Mouse (Mus musculus) stomach, postnatal 0 days (tissue): Measurements from ENCODE around the gene Aff4. TPM values are rescaled to one million over a fixed set of nuclear protein-coding genes. Genes with fewer than 3 reads are reported as not detected.
A peak's percentile ranks its signal among the peaks of the same experiment; 100 is the strongest.

Source experiments
- ATAC-seq: fragments of 200-750 bp; cut with Nextera tagmentation; 2 replicates; pipeline ENCODE4 v1.8.0; 2017; ENCODE audit not compliant: low FRiP score, low TSS enrichment
- DNase-seq: peaks from one replicate; pipeline ENCODE4 v3.0.0-alpha.2; 2016; ENCODE audit warnings: low spot score
- H3K27ac ChIP-seq: fragments of 300-500 bp; sonication (generic); replicated peaks from 2 replicates; pipeline ENCODE4 v1.5.1; 2014; ENCODE audit warnings: mild to moderate bottlenecking, control low read depth
- H3K27me3 ChIP-seq: fragments of 300-500 bp; sonication (generic); 2 replicates; pipeline ENCODE4 v1.6.1; 2014; ENCODE audit warnings: low read length; ENCODE audit not compliant: control insufficient read depth, insufficient read depth
- H3K36me3 ChIP-seq: fragments of 300-500 bp; sonication (generic); 2 replicates; pipeline ENCODE4 v1.6.1; 2014; ENCODE audit warnings: low read length, mixed read lengths; ENCODE audit not compliant: control insufficient read depth, insufficient read depth
- H3K4me1 ChIP-seq: fragments of 300-500 bp; sonication (generic); replicated peaks from 2 replicates; pipeline ENCODE4 v1.6.1; 2014; ENCODE audit warnings: antibody characterized with exemption; ENCODE audit not compliant: control insufficient read depth, insufficient read depth
- H3K4me2 ChIP-seq: fragments of 300-500 bp; sonication (generic); replicated peaks from 2 replicates; pipeline ENCODE4 v1.6.1; 2014; ENCODE audit warnings: low read depth, mild to moderate bottlenecking, control low read depth, moderate library complexity
- H3K4me3 ChIP-seq: fragments of 300-500 bp; sonication (generic); 2 replicates; pipeline ENCODE4 v1.5.1; 2014; ENCODE audit warnings: low read depth, low read length, control low read depth
- H3K9ac ChIP-seq: fragments of 300-500 bp; sonication (generic); 2 replicates; pipeline ENCODE4 v1.6.1; 2014; ENCODE audit warnings: mild to moderate bottlenecking, low read length, control low read depth, mixed read lengths
- H3K9me3 ChIP-seq: fragments of 300-500 bp; sonication (generic); 2 replicates; pipeline ENCODE4 v1.6.1; 2016; ENCODE audit warnings: low read length; ENCODE audit not compliant: control insufficient read depth
- CTCF ChIP-seq: IDR thresholded peaks from 2 replicates; pipeline ENCODE4 v1.5.1; 2016; ENCODE audit warnings: antibody characterized with exemption, low read depth, mild to moderate bottlenecking, moderate library complexity
- EP300 ChIP-seq: optimal IDR thresholded peaks from 2 replicates; pipeline ENCODE3; 2016; ENCODE audit warnings: antibody characterized with exemption
- WGBS: fragments of 180-500 bp; shearing (Covaris S2); extraction: QIAGEN DNeasy Blood & Tissue Kit; methylation state at CpG from one replicate; pipeline ENCODE4 v1.1.7; 2014; 5-methylcytosine and 5-hydroxymethylcytosine counted together
- polyA plus RNA-seq: library from polyadenylated mRNA; unstranded; fragments of >200 nt; fragmentation: Nextera tagmentation; extraction: Ambion mirVana; gene quantifications from 2 replicates; pipeline ENCODE4 v1.2.1, GENCODE M21; 2015

Aff4 gene
- polyA plus RNA-seq, 1 experiment from 2014 or later, result 28.5 TPM

DNA sequence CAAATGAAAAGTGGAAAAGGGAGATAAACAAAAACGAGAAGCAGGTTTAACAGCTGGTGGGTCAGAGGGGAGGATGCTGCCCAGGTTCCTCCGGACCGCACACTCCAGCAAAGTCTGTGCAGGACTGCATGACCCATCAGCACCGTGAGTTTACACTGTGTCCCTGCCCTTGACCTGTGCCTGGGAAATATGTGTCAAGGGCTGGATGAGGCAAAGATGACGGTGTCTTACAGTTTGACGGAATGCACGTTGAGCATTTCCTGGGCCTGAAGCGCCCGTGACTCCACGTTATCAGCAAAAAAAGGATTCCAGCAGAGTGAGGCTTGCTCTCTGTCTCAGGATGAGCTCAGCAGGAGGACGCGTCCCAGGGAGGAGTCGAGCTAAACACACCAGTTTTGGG, 94.9 kb downstream of the Aff4 start:
- H3K9me3 ChIP-seq, result no peaks in the 10 kb centered on the region
- no peaks in the 10 kb centered on the region for H3K27me3 ChIP-seq
- no peaks in the 10 kb centered on the region for H3K36me3 ChIP-seq
- H3K27ac ChIP-seq, result no peak overlapping the region
- DNase-seq (no peak), ATAC-seq (no peak)
- TF ChIP-seq CTCF, result no peak
- TF ChIP-seq EP300, result no peak
- H3K4me3 ChIP-seq, result no peak overlapping the region
- no peak overlapping the region for H3K9ac ChIP-seq
- no peaks in the 10 kb centered on the region for H3K4me1 ChIP-seq
- H3K4me2 ChIP-seq, result no peak overlapping the region
- 58% methylated on average over 13 of the region's 13 CpGs for WGBS

DNA sequence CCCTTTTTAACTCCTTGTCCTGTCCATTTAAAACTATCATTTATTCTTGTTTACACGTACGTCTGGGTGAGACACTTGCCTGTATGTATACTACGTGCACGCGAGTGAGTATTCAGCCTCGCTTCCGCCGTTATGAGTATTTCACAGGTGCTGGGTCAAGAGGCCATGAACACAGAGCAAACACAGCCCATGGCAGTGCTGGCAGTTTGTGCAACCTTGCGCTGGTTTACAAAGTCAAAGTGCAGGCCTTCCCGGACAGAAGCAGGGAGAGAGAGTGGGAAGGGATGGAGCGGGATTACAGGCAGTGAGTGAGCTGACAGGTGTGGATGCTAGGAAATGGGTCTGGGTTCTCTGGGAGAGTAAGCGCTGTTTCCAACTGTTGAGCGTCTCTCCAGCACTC, 95.5 kb downstream of the Aff4 start:
- Histone ChIP-seq H3K27me3 (no peaks in the 10 kb centered on the region), H3K9ac (no peak overlapping the region), H3K36me3 (no peaks in the 10 kb centered on the region), H3K4me2 (no peak overlapping the region), H3K4me3 (no peak overlapping the region), H3K9me3 (no peaks in the 10 kb centered on the region), H3K27ac (no peak overlapping the region), H3K4me1 (no peaks in the 10 kb centered on the region)
- no peak for ATAC-seq
- DNase-seq, result no peak
- 61% methylated on average over 13 of the region's 13 CpGs for WGBS
- no peak for TF ChIP-seq CTCF
- no peak for TF ChIP-seq EP300

DNA sequence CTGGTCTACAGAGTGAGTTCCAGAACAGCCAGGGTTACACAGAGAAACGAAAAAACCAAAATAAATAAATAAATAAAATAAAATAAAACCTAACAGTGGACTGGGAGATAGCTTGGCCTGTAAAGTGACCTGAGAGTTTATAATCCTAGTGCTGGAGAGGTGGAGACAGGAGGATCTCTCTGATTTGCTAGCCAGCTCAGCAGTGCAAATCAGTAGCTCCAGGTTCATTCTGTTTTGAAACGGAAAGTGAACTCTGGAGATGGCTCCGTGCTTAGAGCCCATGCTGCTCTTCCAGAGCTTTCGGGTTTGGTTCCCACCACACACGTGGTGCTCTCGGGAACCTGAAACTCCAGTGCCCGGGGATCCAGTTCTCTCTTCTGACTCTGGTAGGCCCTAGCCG, 97.4 kb downstream of the Aff4 start:
- H3K36me3 ChIP-seq, result no peaks in the 10 kb centered on the region
- H3K9me3 ChIP-seq, result no peaks in the 10 kb centered on the region
- no peaks in the 10 kb centered on the region for H3K27me3 ChIP-seq
- TF ChIP-seq EP300 (no peak), CTCF (no peak)
- no peak for DNase-seq
- no peak overlapping the region for H3K4me3 ChIP-seq
- no peak overlapping the region for H3K27ac ChIP-seq
- no peak for ATAC-seq
- no peak overlapping the region for H3K4me2 ChIP-seq
- WGBS, result 82% methylated on average over 8 of the region's 8 CpGs
- no peaks in the 10 kb centered on the region for H3K4me1 ChIP-seq
- H3K9ac ChIP-seq, result no peak overlapping the region

DNA sequence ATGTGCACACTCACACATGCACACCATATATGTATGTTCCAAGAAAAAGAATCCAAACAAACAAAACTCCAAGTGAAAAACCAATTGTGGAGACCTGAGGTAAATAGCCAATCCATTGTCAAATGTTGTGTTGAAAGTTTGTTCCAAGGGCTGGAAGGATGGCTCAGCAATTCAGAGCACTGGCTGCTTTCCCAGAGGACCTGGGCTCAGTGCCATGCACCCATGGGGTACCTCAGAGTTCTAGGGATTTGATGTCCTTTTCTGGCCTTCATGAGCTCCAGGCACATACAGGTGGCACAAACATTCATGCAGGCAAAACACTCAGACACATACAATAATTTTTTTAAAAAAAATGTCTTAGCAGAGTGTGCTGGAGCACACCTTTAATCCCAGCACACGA, 97.9 kb downstream of the Aff4 start:
- DNase-seq, result no peak
- Histone ChIP-seq H3K36me3 (no peaks in the 10 kb centered on the region), H3K27me3 (no peaks in the 10 kb centered on the region), H3K9me3 (no peaks in the 10 kb centered on the region), H3K27ac (no peak overlapping the region), H3K4me2 (no peak overlapping the region), H3K4me3 (no peak overlapping the region), H3K4me1 (no peaks in the 10 kb centered on the region), H3K9ac (no peak overlapping the region)
- ATAC-seq, result no peak
- TF ChIP-seq CTCF (no peak), EP300 (no peak)
- WGBS, result 52% methylated on average over 1 of the region's 1 CpGs

DNA sequence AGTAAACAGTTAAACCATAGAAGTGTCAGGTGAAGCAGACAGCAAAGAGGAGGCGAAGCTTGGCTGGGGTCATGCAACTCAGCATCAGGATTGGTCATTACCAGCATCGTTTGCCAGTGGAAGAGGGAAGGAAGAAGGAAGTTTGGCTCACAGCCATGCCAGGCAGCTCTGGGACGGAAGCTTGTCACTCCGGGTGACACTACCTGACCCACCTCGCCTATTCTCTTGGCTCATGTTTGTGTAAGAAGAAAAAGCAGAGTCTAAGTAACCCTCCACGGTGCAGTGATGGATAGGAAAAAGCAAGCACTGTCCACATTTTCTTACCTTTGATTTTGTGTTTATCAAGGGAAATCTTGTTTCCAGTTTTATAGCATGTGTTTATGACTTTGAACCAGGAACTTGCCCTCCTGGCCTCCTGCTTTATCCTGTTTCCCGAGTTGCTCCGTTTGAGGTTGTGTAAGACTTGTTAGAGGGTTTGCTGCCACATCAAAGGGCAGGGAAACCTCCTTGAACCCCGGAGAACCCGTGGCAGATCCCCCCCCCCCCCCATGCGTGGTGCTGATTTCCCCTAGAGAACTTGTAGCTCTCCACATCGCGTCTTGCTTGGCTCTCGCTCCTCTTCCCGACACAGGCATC, 99.6 kb downstream of the Aff4 start:
- WGBS, result 30% methylated on average over 15 of the region's 15 CpGs
- Histone ChIP-seq H3K9me3 (no peaks in the 10 kb centered on the region), H3K9ac (no peak overlapping the region), H3K36me3 (no peaks in the 10 kb centered on the region), H3K4me3 (no peak overlapping the region), H3K27me3 (no peaks in the 10 kb centered on the region), H3K27ac (no peak overlapping the region), H3K4me2 (no peak overlapping the region), H3K4me1 (no peaks in the 10 kb centered on the region)
- ATAC-seq (0 out of 2 replicates have a peak, but pooled peaks have one; percentile 16), DNase-seq (no peak)
- TF ChIP-seq CTCF (no peak), EP300 (no peak)

DNA sequence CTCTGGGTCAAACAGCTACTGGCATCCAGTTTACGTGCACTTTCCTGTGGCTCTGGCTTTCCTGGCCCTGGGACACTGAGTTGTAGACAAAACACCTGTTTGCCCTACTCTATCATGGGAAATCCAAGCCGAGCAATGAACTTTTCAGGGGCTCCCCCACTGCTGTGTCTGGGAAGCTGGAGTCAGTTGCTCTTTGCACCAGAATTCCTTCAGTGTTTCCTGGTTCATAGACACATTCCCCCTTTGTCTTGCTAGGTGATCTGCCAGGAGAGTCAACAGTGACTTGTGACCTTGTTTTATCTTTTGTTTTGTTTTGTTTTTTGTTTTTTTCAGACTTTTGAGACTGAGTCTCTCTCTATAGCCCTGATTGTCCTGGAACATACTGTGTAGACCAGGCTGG, 100.7 kb downstream of the Aff4 start:
- no peak overlapping the region for H3K4me3 ChIP-seq
- DNase-seq (no peak), ATAC-seq (peak; percentile 54; the same call in 1 of the 2 replicates)
- no peak overlapping the region for H3K4me2 ChIP-seq
- TF ChIP-seq CTCF, result no peak
- no peak for TF ChIP-seq EP300
- no peaks in the 10 kb centered on the region for H3K9me3 ChIP-seq
- no peaks in the 10 kb centered on the region for H3K36me3 ChIP-seq
- H3K27ac ChIP-seq, result no peak overlapping the region
- H3K4me1 ChIP-seq, result no peaks in the 10 kb centered on the region
- WGBS, result 27% methylated on average over 2 of the region's 2 CpGs
- no peak overlapping the region for H3K9ac ChIP-seq
- H3K27me3 ChIP-seq, result no peaks in the 10 kb centered on the region
